Mouse (Mus musculus) WW6 (cell line): ENCODE results near the gene 1700013G24Rik.

Source experiments
- DNase-seq: peaks from one replicate; pipeline ENCODE4 v3.0.0-alpha.2; 2013; ENCODE audit warnings: low read depth, low spot score

Gene 1700013G24Rik

GRCm38 (mm10) chr4:137494751-137495500 is 41.8 kb downstream of the 1700013G24Rik start:
- no peak for DNase-seq

DNA sequence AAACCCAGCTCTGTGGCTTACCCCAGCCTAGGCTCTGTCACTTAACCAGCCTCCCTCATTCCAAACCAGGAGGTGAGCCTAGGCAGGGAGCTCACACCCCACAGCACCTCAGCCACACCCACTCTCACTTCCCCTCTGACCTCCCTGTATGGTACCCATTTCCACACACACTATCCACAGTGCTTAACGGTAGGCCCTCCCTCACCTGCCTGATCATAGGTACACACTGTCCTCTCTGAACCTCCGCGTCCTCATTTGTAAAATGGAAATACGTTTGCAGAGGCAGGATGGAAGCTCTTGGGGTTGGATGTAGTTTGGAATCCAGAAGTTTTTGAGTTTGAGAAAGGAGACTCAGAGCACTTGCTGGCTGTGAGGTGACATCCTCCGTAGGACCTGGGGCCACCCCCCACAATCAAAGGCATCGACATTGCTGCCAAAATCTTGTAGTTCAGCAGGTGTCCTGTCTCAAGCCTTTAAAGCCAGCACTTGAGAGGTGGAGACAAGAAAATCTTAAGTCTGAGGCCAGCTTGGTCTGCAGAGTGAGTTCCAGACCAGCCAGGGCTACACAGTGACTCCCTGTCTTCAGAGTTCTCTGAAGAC is 42.5 kb downstream of the 1700013G24Rik start:
- no peak for DNase-seq

GRCm38 (mm10) chr4:137497367-137497766 is 44.3 kb downstream of the 1700013G24Rik start:
- DNase-seq: no peak

DNA sequence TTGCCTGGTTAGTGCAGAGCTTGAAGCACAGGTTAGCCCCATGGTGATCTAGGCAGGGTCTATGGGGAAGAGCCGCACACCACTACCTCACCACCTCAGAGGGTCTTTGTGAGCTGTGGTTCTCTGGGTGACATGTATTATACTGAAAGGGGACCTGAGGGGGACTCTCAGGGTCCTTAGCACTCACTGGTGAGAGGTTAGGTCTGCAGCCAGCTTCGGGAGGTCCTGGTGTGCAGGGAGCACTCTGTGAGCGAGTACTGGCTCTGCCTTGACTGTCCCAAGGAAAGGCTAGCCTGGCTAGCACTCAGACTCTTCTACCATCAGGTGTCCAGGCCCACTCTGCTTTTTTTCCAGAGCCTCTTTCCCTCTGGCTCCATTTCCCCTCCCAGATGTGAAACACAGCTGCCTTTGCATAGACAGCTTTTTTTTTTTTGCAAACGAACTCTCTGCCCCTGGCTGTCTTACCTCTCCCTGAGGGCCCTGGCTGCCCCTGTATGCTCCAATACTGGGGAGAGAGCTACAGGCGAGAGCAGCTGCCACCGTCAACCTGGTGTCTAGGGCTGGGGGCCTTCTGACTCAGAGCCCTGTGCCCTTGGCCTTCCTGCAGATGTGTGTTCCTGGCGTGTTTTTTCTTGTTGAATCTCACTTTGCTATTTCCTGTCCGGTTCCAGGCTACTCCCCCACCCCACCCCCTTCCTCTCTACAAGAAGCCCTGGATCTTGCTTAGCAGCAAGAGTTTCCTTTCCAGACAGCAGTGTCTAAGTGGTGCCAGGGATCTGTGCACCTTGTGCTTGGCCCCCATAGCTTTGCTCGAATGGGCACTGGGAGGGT is 45.0 kb downstream of the 1700013G24Rik start:
- no peak for DNase-seq

DNA sequence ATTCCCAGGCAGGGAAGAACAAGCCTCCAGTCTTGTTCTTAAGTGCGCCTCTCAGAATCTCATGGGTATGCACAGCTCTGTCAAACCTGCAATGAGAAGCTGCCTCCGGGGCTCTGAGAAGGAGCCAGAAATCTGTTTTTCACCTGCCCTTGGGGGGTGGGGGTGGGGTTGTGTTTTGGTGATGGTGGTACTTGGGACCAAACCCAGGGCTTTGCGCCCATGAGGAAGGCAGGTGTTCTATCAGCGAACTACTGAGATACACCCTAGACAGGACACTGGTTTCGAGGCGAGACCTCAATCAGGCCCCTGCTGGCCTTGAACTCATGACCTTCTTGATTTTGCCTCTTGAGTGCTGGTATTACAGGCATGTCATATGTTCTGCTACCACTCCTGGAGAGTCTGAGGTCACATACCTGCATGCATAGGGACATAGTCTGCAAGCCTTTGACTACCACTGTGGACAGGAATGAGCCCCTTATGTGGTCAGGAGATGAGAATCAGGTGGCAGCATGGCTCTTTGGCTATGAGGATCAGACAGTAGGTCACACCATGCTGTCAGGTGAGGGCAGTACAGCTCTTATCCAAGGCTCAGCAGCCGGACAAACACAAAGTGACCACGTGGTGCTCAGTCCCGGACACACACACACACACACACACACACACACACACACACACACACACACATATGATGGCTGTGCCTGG is 45.9 kb downstream of the 1700013G24Rik start:
- DNase-seq: no peak

- no peak for DNase-seq
Measured at GRCm38 (mm10) chr4:137500149-137500548, 47.1 kb downstream of the 1700013G24Rik start.

GRCm38 (mm10) chr4:137500953-137501352 is 47.9 kb downstream of the 1700013G24Rik start:
- no peak for DNase-seq

- no peak for DNase-seq
Measured at GRCm38 (mm10) chr4:137502183-137502582, 49.1 kb downstream of the 1700013G24Rik start.

DNA sequence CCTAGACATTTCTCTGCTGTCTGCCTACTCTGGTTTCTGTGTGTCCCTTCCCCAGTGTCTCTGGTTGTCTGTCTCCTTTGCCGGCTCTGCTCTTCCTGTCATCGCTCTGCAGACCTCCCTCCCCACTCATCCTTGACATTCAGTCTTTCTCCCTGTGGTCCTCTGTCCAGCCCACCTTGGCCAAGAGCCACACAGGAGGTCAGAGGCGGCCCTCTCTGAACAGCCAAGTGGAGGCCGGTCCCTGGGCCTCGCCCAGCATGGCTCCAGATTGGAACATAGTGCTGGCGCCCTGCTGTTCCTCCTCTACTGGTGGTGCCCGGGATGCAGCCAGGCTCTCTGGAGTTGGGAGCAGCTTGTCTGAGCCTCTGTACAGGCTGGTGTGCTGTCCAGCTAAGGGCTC is 49.7 kb downstream of the 1700013G24Rik start:
- no peak for DNase-seq

DNA sequence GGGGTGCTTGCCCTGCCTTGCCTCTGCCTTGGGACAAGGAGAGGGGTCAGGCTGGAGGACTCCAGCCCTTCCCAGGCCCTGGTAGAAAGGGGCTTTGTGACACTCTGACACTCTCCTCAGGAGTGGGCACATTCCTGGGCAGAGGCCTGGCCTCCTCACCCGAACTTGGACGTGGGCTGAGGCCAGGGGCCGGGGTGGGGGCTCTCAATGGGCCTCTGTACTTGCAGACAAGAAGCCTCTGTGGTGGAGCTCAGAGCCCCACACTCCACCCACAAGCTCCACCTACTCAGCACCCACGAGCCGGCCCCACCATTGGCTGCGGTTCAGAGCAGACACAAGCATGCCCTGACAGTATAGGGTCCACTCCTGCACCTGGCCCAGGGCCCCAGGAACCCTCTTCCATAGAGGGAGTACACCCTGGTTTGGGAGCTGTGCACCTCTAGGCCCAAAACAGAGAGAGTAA is 50.5 kb downstream of the 1700013G24Rik start:
- no peak for DNase-seq
